Mouse (Mus musculus) layer of hippocampus, adult 9-11 months (tissue): ENCODE measurements around the gene Naip5.
"Not testable (repeated sequence)": the region's sequence is repeated elsewhere in the genome, so short reads cannot be mapped to it uniquely, and the experiment has no call there.

Source experiments
- DNase-seq: peaks from one replicate; pipeline ENCODE4 v3.0.0; 2022

Naip5 gene

DNA sequence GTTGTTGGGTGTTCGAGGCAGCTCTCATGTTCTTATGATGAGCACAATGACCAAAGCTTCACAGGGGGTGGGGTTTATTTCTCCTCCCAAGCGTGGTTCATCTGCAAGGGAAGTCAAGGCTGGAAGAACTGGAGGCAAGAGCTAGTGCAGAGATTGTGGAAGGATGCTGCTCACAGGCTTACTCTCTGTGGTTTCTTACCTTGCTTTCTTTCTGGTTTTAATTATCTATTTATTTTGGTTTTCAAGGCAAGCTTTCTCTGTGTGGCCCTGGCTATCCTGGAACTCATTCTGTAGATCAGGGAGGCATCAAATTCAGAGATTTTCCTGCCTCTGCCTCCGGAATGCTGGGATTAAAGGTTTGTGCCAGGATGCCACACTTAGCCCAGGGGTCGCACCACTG, at the start of gene Naip5:
Gene Naip5, minus strand, starts transcription at position 101 of the 400 bp plus-strand sequence.
- not testable (repeated sequence) for DNase-seq

DNA sequence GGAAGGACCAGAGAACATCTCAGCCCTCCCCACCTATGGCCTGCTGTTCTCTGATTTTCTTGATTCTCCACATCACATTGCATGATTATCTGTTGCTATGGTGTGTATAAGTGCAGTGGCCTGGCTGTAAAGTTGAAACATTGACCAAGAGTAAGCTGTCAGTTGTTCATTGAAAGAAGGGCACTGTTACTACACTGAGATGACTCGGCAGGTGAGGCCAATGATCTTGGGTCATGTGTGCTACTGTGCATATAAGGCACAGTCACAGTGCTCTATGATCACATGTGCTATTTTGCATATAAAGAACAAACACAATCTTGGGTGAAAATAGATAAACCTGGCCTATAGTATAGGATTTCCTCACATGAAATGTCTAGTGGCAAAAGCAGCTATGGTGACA, 38.5 kb upstream of the Naip5 start:
- DNase-seq = no peak

DNA sequence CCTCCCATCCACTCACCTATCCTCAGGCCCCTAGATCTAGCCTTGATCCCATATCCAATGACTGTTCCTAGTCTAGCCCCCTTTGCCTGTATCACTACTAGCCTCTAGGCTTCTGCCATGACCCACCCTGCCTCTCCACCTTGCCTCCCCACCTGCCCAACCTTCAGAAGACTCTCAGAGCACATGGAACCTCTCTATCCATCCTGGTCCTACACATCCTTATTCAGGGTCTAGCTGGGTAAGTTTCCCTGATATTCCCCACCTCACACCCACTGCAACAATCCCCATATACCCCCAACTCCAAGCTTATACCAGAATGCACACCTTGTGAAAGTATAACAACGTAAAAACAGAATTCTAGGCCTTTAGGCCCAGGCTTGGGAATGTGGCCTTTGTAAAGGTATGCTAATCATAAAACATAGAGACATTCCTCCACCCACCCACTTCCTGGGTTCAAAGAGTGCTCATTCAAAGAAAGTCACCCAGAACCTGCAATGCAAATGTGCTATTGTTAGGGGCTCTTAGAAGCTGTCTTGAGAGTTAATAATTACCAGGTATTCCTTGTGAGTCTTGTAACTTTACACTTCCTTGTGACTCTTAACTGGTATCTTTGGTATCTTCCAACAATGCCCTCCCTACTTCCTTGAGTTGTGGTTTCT, 25.5 kb upstream of the Naip5 start:
- not testable (repeated sequence) for DNase-seq

DNA sequence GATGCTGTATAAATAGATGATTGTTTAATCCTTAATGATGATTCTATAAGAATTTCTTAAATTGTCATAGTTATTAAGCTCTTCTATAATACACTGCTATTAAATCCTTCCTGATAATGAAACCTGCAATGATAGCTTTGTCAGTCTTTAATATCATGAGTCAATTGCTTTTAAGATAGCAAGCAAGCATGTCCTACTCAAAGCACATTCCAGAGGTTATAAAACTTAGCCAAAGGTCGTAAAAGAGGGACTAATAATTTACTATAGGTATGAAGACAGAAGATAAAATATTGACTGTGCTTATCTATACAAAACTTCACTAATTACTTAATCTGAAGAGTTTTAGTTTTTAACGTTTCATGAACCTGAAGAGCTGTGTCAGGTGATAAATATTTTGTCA, 10.9 kb upstream of the Naip5 start:
- DNase-seq = not testable (repeated sequence)

- DNase-seq = not testable (repeated sequence)
These were observed 9.8 kb upstream of the Naip5 start for GRCm38 (mm10) chr13:100255925-100256324.

DNA sequence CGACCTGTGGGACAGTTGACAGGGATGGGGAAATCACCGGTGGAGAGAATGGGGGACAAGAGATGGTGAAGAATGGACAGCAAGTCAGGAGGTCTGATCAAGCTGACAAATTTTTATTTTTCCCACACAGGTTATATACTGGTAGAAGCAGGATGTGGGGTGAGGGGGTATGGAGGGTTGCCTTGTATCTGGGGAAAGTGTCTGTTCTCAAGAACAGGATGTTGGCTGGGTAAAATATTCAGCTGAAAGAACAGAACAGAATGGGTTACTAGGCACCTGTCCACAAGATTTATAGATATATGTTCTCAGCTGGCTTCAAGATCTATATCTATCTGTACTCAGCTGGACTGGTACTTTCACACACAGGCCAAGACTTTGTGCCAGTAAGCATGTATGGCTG, 5.8 kb upstream of the Naip5 start:
- DNase-seq = not testable (repeated sequence)

- not testable (repeated sequence) for DNase-seq
These were observed 885 bp upstream of the Naip5 start for GRCm38 (mm10) chr13:100246896-100247519.

DNA sequence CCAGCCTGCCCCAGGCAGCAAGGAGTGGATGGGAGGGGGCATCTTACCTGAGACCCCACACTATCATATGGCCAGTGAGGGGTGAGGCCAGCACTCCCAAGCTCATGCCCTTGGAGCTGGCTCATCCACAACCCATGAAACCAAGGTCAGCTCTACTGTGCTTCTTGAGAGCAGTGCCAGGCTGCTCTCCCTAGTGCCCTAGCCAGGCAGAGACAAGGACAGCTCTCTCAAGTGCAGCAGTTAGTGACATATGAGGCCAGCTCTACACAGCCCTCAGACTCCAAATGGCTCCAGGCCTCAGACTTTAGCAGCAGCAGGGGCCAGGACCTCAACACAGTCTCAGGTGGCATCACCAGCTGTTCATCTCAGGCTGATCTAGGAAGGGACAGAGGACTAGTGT, 2.4 kb downstream of the Naip5 start:
- no peak for DNase-seq

GRCm38 (mm10) chr13:100213683-100214082, 32.4 kb downstream of the Naip5 start:
- not testable (repeated sequence) for DNase-seq

DNA sequence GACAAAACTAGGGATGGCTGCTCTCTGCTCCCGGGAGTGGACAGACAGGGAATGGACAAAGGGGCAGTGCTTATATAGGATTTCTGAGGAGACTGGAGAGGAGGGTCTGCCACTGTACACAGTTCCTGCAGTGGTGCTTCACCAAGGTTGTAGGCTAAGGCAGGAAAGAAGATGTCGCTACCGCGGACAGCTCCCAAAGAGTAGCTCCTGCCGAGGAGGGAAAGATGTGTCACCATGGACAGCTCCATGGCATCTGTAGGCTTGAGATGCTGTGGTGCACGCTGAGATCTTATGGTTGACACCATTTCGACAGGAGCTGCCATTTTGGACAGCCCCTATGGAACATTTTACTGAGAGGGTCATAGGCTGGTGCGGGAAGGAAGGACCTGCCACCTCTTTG, 35.6 kb downstream of the Naip5 start:
- no peak for DNase-seq

DNA sequence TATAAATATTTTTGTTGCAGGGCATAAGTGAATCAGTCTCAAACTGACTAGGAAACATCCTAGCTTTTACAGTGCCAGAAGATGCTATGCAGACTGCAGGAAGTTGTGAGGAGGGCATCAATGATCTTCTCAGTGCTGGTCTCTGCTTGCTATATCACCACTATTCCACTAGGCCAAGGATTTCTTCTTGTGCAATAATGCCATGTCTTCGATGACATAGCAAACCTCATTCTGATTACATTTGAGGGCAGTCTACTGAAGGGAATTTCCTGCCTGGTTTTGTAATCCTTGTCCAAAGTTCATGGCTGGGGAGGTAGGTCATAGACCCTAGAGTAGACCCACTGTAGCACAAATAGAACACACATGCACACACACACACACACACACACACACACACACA, 42.8 kb downstream of the Naip5 start:
- DNase-seq = no peak

- peak; percentile 8 for DNase-seq
These were observed 44.3 kb downstream of the Naip5 start, which contains the start of gene Naip2 for GRCm38 (mm10) chr13:100201659-100202333. TSS of gene Naip2 (minus strand) at chr13:100202092.

GRCm38 (mm10) chr13:100200778-100201177, 45.3 kb downstream of the Naip5 start:
- DNase-seq = no peak

- DNase-seq = no peak
These were observed 50.7 kb downstream of the Naip5 start for GRCm38 (mm10) chr13:100195421-100195820.

DNA sequence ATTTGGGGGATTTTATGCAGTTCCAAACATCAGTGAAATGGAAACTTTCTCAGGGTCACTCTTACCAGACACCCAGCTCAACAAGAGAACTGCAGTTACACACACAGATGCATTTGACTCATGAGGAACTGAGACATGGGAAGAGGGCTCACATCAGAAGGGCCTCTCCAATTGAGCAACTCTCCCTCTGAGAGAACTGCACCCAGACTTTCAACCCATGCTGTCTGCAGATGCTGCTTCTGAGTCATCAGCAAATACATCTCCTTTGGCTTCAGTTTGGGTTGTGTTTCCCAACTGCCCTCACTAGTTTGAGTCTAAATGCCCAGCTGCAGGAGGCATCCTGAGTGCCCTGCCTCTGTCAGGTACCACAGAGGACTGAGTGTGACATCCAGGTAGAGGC, 63.0 kb downstream of the Naip5 start:
- peak; percentile 60 for DNase-seq

GRCm38 (mm10) chr13:100174360-100174759, 71.8 kb downstream of the Naip5 start:
- DNase-seq = not testable (repeated sequence)

GRCm38 (mm10) chr13:100166378-100166777, 79.7 kb downstream of the Naip5 start:
- DNase-seq = not testable (repeated sequence)

DNA sequence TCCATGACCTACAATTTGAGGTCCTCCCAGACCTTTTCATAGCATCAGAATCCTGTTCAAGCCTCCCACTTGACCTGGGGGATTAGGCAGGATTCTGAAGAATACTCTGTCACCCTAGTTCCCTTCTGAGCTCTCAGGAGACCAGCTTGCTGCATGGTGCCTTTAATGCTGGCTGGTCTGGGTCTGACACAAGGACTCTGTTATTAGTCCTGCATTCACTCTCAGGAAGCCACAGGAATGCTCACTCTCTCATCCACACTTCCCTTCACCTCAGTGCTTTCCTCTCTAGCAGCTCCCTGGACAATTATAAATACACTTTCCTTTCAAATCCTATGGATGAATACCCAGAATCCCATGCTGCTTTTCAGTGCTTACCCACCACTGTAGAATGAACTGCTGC, 83.7 kb downstream of the Naip5 start:
- not testable (repeated sequence) for DNase-seq
